ENCODE assay signal across 31 mouse cellular contexts in genomic region chr9:83533044-83533769, GRCm38 (mm10). TPM values are rescaled to one million over a fixed set of nuclear protein-coding genes. Genes with fewer than 3 reads are reported as not detected.
DNase-seq lines count a peak whose midpoint lies in the region; ATAC-seq and TF ChIP-seq lines count a peak whose summit lies in the region.
"Had no signal": no experiment of that assay in that cellular context is flagged by ENCODE, and none has a peak within 500 bp of the region (broad histone marks: within the 10 kb centered on the region; RNA-seq: fewer than 3 reads in every experiment).

No protein-coding gene starts in this region.

- H3K9me3 ChIP-seq in liver, embryonic 12.5 days (replicated peaks), result no peaks in the 10 kb centered on the region
- no peaks in the 10 kb centered on the region for H3K9me3 ChIP-seq in liver, embryonic 11.5 days (ENCODE audit: control insufficient read depth, low read length)
- H3K9me3 ChIP-seq in CH12.LX (replicated peaks; ENCODE audit: low read length), result no peaks in the 10 kb centered on the region
- no peaks in the 10 kb centered on the region for H3K9me3 ChIP-seq in liver, embryonic 16.5 days (replicated peaks; ENCODE audit: control insufficient read depth, low read length)
- no peaks in the 10 kb centered on the region for H3K9me3 ChIP-seq in limb, embryonic 10.5 days (replicated peaks)
- H3K9me3 ChIP-seq: heart, embryonic 13.5 days; hindbrain, embryonic 10.5 days; hindbrain, embryonic 15.5 days; intestine, embryonic 15.5 days; limb, embryonic 12.5 days; neural tube, embryonic 13.5 days had no signal

- no peak for TF ChIP-seq POLR2A in CH12.LX (IDR thresholded peaks at IDR 0.05; ENCODE audit: low read depth, low read length)

- H3K79me2 ChIP-seq in CH12.LX (replicated peaks; ENCODE audit: control insufficient read depth, extremely low read depth, insufficient read depth, poor library complexity, severe bottlenecking), result no peaks in the 10 kb centered on the region

- no peak overlapping the region for H3K4me3 ChIP-seq in liver, embryonic 12.5 days
- no peak overlapping the region for H3K4me3 ChIP-seq in liver, embryonic 11.5 days (ENCODE audit: low read depth, low read length)
- no peak overlapping the region for H3K4me3 ChIP-seq in CH12.LX (replicated peaks in 1 of 3; ENCODE audit: low read depth in 2 of 3, low read length in 2 of 3, poor library complexity in 1 of 3)
- no peak overlapping the region for H3K4me3 ChIP-seq in liver, embryonic 16.5 days (ENCODE audit: low read depth, low read length)
- no peak overlapping the region for H3K4me3 ChIP-seq in limb, embryonic 10.5 days
- H3K4me3 ChIP-seq: erythroblast, embryonic 14.5 days; gastrocnemius, adult 2 months; heart, adult 2 months; heart, embryonic 13.5 days; hindbrain, embryonic 10.5 days; hindbrain, embryonic 15.5 days; intestine, embryonic 15.5 days; limb, embryonic 12.5 days; neural tube, embryonic 13.5 days had no signal

- no peak overlapping the region for H3K4me2 ChIP-seq in liver, embryonic 12.5 days
- H3K4me2 ChIP-seq in liver, embryonic 11.5 days, result no peak overlapping the region
- H3K4me2 ChIP-seq in CH12.LX (ENCODE audit: insufficient read depth, low read depth, poor library complexity, severe bottlenecking), result no peak overlapping the region
- no peak overlapping the region for H3K4me2 ChIP-seq in liver, embryonic 16.5 days (ENCODE audit: low read depth, low read length)
- H3K4me2 ChIP-seq: heart, embryonic 13.5 days; hindbrain, embryonic 15.5 days; intestine, embryonic 15.5 days; limb, embryonic 12.5 days; neural tube, embryonic 13.5 days had no signal

- H3K4me1 ChIP-seq in liver, embryonic 12.5 days, result no peaks in the 10 kb centered on the region
- H3K4me1 ChIP-seq in liver, embryonic 11.5 days (replicated peaks; ENCODE audit: control insufficient read depth, insufficient read depth, low read length), result no peaks in the 10 kb centered on the region; the same call in 1 of the 2 replicates
- peaks cover 0 to 5% of the 10 kb centered on the region in 2 experiments; a peak in 2 of 4 replicates for H3K4me1 ChIP-seq in CH12.LX (ENCODE audit: control insufficient read depth in 1 of 2, insufficient read depth in 2 of 2)
- H3K4me1 ChIP-seq in liver, embryonic 16.5 days (ENCODE audit: control insufficient read depth, low read depth, low read length), result peaks cover 3% of the 10 kb centered on the region; the same call in 1 of the 2 replicates
- 0 out of 2 replicates have a peak, but pooled peaks cover 5% of the 10 kb centered on the region for H3K4me1 ChIP-seq in limb, embryonic 10.5 days

- dilution Hi-C loops in CH12.LX (cut with MboI; ENCODE audit: extremely low pct_ligation_motif_present, extremely low pct_unique_long_range_greater_than_20kb, low sequenced_read_pairs), result no loop called here

- TF ChIP-seq EP300 in CH12.LX (IDR thresholded peaks at IDR 0.05; ENCODE audit: low read length), result no peak

- WGBS in liver, embryonic 12.5 days (ENCODE audit: insufficient replicate concordance), result 47% methylated on average over 5 of the region's 5 CpGs
- 59% methylated on average over 5 of the region's 5 CpGs for WGBS in liver, embryonic 11.5 days
- 41% methylated on average over 5 of the region's 5 CpGs for WGBS in liver, embryonic 16.5 days (ENCODE audit: insufficient replicate concordance)
- WGBS in limb, embryonic 10.5 days, result 88% methylated on average over 5 of the region's 5 CpGs

- H3K27ac ChIP-seq in liver, embryonic 12.5 days, result peak overlapping the region; percentile 54; the same call in 1 of the 2 replicates
- no peak overlapping the region for H3K27ac ChIP-seq in liver, embryonic 11.5 days (ENCODE audit: low read depth, low read length)
- H3K27ac ChIP-seq in CH12.LX (ENCODE audit: insufficient read depth, low read depth), result no peak overlapping the region
- peak overlapping the region; percentile 59 for H3K27ac ChIP-seq in liver, embryonic 16.5 days (ENCODE audit: low read length)
- H3K27ac ChIP-seq in limb, embryonic 10.5 days, result no peak overlapping the region
- H3K27ac ChIP-seq: gastrocnemius, adult 2 months; heart, adult 2 months; heart, embryonic 13.5 days; hindbrain, embryonic 10.5 days; hindbrain, embryonic 15.5 days; intestine, embryonic 15.5 days; limb, embryonic 12.5 days; neural tube, embryonic 13.5 days had no signal

- H3K36me3 ChIP-seq in liver, embryonic 12.5 days, result no peaks in the 10 kb centered on the region
- H3K36me3 ChIP-seq in liver, embryonic 11.5 days (ENCODE audit: control insufficient read depth, insufficient read depth, low read length), result no peaks in the 10 kb centered on the region
- no peaks in the 10 kb centered on the region for H3K36me3 ChIP-seq in CH12.LX (replicated peaks in 1 of 2; ENCODE audit: control insufficient read depth in 1 of 2, insufficient read depth in 1 of 2, low read length in 1 of 2)
- no peaks in the 10 kb centered on the region for H3K36me3 ChIP-seq in liver, embryonic 16.5 days (ENCODE audit: control insufficient read depth, insufficient read depth)
- no peaks in the 10 kb centered on the region for H3K36me3 ChIP-seq in splenic B cell, adult 2 months (ENCODE audit: control insufficient read depth, insufficient read depth, low read length, poor library complexity, severe bottlenecking)
- H3K36me3 ChIP-seq in limb, embryonic 10.5 days, result no peaks in the 10 kb centered on the region
- H3K36me3 ChIP-seq: heart, embryonic 13.5 days; hindbrain, embryonic 10.5 days; hindbrain, embryonic 15.5 days; intestine, embryonic 15.5 days; limb, embryonic 12.5 days; neural tube, embryonic 13.5 days had no signal

- H3K27me3 ChIP-seq in liver, embryonic 12.5 days (replicated peaks), result no peaks in the 10 kb centered on the region
- no peaks in the 10 kb centered on the region for H3K27me3 ChIP-seq in liver, embryonic 11.5 days (replicated peaks; ENCODE audit: control insufficient read depth, insufficient read depth, low read length)
- H3K27me3 ChIP-seq in CH12.LX (replicated peaks), result peaks cover 6% of the 10 kb centered on the region
- H3K27me3 ChIP-seq in liver, embryonic 16.5 days (ENCODE audit: control insufficient read depth, insufficient read depth, low read depth, low read length), result no peaks in the 10 kb centered on the region
- H3K27me3 ChIP-seq in splenic B cell, adult 2 months (ENCODE audit: control insufficient read depth, insufficient read depth, low read length, poor library complexity, severe bottlenecking), result no peaks in the 10 kb centered on the region
- no peaks in the 10 kb centered on the region for H3K27me3 ChIP-seq in limb, embryonic 10.5 days (ENCODE audit: low read depth, poor library complexity, severe bottlenecking)
- H3K27me3 ChIP-seq: heart, embryonic 13.5 days; hindbrain, embryonic 15.5 days; intestine, embryonic 15.5 days; limb, embryonic 12.5 days; neural tube, embryonic 13.5 days had no signal

- TF ChIP-seq CTCF in CH12.LX (conservative IDR thresholded peaks at IDR 0.05 in 1 of 2, IDR thresholded peaks at IDR 0.05 in 1 of 2; ENCODE audit: low read depth in 2 of 2, low read length in 2 of 2), result no peak

- no peak for TF ChIP-seq RAD21 in CH12.LX (IDR thresholded peaks at IDR 0.05; ENCODE audit: low read depth, low read length)

- in situ Hi-C loops in CH12.LX (cut with MboI; ENCODE audit: low pct_ligation_motif_present, low pct_unique_long_range_greater_than_20kb, low sequenced_read_pairs), result no loop called here

- ATAC-seq in liver, embryonic 12.5 days, result no peak
- no peak for ATAC-seq in liver, embryonic 11.5 days (replicated peaks; ENCODE audit: low FRiP score)
- no peak for ATAC-seq in liver, embryonic 16.5 days (ENCODE audit: low read depth)
- ATAC-seq: forebrain, embryonic 16.5 days; intestine, embryonic 15.5 days; lung, postnatal 0 days; midbrain, embryonic 16.5 days had no signal

- H3K9ac ChIP-seq in liver, embryonic 12.5 days, result no peak overlapping the region
- no peak overlapping the region for H3K9ac ChIP-seq in liver, embryonic 11.5 days (ENCODE audit: low read depth, low read length)
- no peak overlapping the region for H3K9ac ChIP-seq in CH12.LX (ENCODE audit: insufficient read depth, low read depth)
- no peak overlapping the region for H3K9ac ChIP-seq in liver, embryonic 16.5 days (ENCODE audit: low read depth, low read length)
- H3K9ac ChIP-seq: heart, embryonic 13.5 days; hindbrain, embryonic 15.5 days; intestine, embryonic 15.5 days; limb, embryonic 12.5 days; neural tube, embryonic 13.5 days had no signal

- DNase-seq in liver, embryonic 11.5 days (ENCODE audit: low spot score), result no peak
- peak; percentile 19 for DNase-seq in CH12.LX (ENCODE audit: extremely low read depth)
- DNase-seq in splenic B cell, adult 2 months (ENCODE audit: low read depth, low spot score), result peak; percentile 9
- DNase-seq in limb, embryonic 10.5 days (ENCODE audit: low spot score), result no peak
- no peak for DNase-seq in neural tube, embryonic 10.5 days (ENCODE audit: extremely low spot score, low spot score)
- DNase-seq in MN1 (ENCODE audit: low spot score), result no peak
- DNase-seq: adrenal gland, postnatal 14 days; cerebellum, adult 18-20 months; cerebellum, postnatal 10 days; gastrocnemius, adult 2 months; gastrocnemius, postnatal 36 days; heart, adult 2 months; heart, postnatal 10 days; kidney, adult 2 months; layer of hippocampus, adult 9-11 months; lung, adult 18-20 months; lung, postnatal 4 days; thymus, postnatal 14 days had no signal

TF ChIP-seq in CH12.LX, 34 proteins besides CTCF, POLR2A, EP300 and RAD21 (continues in another document):
- peak; percentile 69; the same call in 1 of the 2 replicates for TF ChIP-seq IRF4 (IDR thresholded peaks at IDR 0.05; ENCODE audit: low read depth, low read length)
- peak; percentile 43 for TF ChIP-seq BHLHE40 (IDR thresholded peaks at IDR 0.05; ENCODE audit: low read depth, low read length)
- TF ChIP-seq CHD2 (IDR thresholded peaks at IDR 0.05; ENCODE audit: low read length), result no peak
- TF ChIP-seq ZNF384 (IDR thresholded peaks at IDR 0.05; ENCODE audit: low read depth, low read length), result no peak
- TF ChIP-seq TBP (conservative IDR thresholded peaks at IDR 0.05; ENCODE audit: low read depth, low read length), result no peak
- TF ChIP-seq KAT2A (IDR thresholded peaks at IDR 0.05; ENCODE audit: insufficient replicate concordance, low read length), result no peak
- no peak for TF ChIP-seq RCOR1 (conservative IDR thresholded peaks at IDR 0.05; ENCODE audit: low read depth, low read length)
- TF ChIP-seq USF1 (IDR thresholded peaks at IDR 0.05; ENCODE audit: low read depth, low read length), result no peak
- no peak for TF ChIP-seq CHD1 (IDR thresholded peaks at IDR 0.05; ENCODE audit: low read depth, low read length)
- no peak for TF ChIP-seq NRF1 (IDR thresholded peaks at IDR 0.05; ENCODE audit: low read depth, low read length)

RNA-seq across cellular contexts. Expression of gene Sh3bgrl2, which starts 14.9 kb away (rescaled TPM):
- 9.7 and 10.8 TPM in 2 replicates for polyA plus RNA-seq in liver, embryonic 12.5 days (2016; fragmentation: Nextera tagmentation; extraction: Ambion mirVana)
- polyA plus RNA-seq in liver, embryonic 11.5 days (2014; fragmentation: Nextera tagmentation; extraction: Ambion mirVana), result 17.2 and 19.7 TPM in 2 replicates
- total RNA-seq in CH12.LX (2012; rRNA removed), result 0.04 and 0.08 TPM in 2 replicates
- total RNA-seq in CH12.LX (2014; rRNA removed), result 0.27 TPM in 2 replicates
- polyA plus RNA-seq in CH12.LX (2012; ENCODE audit: insufficient read length, low read depth), result 0.11 and 0.26 TPM in 2 replicates
- polyA plus RNA-seq in liver, embryonic 16.5 days (2015; fragmentation: Nextera tagmentation; extraction: Ambion mirVana), result 12.1 and 13.9 TPM in 2 replicates
- polyA plus RNA-seq in limb, embryonic 10.5 days (2016; fragmentation: Nextera tagmentation; extraction: Ambion mirVana), result 9.2 and 10.9 TPM in 2 replicates
- total RNA-seq: MEL had no signal

Comparison
In these comparisons a context has a peak if more than half of its experiments do, and no peak if none do; other contexts are left out.
1. H3K27ac ChIP-seq: peak in liver, embryonic 12.5 days (single experiment) and liver, embryonic 16.5 days (single experiment); none in liver, embryonic 11.5 days (single experiment), CH12.LX (single experiment) and limb, embryonic 10.5 days (single experiment).
2. DNase-seq: peak in CH12.LX (single experiment) and splenic B cell, adult 2 months (single experiment); none in liver, embryonic 11.5 days (single experiment), limb, embryonic 10.5 days (single experiment), neural tube, embryonic 10.5 days (single experiment) and MN1 (single experiment).